Mouse (Mus musculus) spleen, postnatal 14 days (tissue): ENCODE measurements around the gene Clic5.
A peak's percentile ranks its signal among the peaks of the same experiment; 100 is the strongest.

Source experiments
- DNase-seq, 2 experiments: peaks; one replicate each; pipeline ENCODE4 v3.0.0; 2021 to 2022; ENCODE audit warnings: low spot score in 2 of 2

Clic5 gene

GRCm38 (mm10) chr17:44192981-44193380 is 4.6 kb downstream of the Clic5 start:
- no peak for DNase-seq

DNA sequence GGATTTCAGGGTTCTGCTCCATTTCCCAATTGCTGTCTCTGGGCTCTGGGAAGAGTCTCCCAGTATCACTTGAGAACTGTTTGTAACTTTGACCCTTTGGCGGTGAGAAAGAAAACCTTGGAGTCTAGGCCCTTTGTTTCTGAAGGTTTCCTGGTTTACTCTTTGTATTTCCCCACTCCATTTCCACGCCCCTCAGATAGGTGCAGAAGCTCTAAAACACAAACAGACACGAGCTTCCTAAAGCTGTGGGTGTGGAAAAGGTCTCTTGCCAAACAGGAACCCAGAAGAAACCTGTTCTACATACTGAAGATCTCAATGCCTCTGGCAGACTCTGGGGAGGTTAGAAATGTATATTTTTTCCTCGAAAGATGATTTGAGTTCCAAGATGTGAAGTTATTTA is 10.8 kb downstream of the Clic5 start:
- DNase-seq = no peak

DNA sequence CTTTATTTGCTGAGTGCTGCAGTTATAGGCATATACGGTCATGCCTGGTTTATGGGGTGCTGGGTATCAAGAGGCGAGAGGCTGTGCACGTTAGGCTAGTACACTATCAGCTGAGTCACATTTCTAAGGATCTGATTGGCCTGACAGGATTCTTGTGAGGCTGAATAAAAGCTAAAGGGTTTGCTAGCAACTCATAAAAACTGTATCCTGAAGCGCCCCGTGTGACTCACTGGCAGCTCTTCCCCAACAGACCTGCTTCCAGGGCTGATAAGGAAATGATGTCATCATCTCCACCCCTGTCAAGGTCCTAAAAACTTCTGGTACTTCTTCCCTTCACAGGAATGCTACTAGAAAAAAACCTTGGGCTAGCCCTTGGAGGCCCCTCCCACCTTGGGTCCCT is 14.6 kb downstream of the Clic5 start:
- DNase-seq = no peak

- no peak for DNase-seq
These were observed 16.4 kb downstream of the Clic5 start for GRCm38 (mm10) chr17:44204787-44205186.

- DNase-seq = no peak
These were observed 17.2 kb downstream of the Clic5 start for GRCm38 (mm10) chr17:44205562-44205961.

GRCm38 (mm10) chr17:44208900-44209299 is 20.5 kb downstream of the Clic5 start:
- no peak for DNase-seq

- DNase-seq = no peak
These were observed 24.7 kb downstream of the Clic5 start for GRCm38 (mm10) chr17:44212960-44213619.

- no peak for DNase-seq
These were observed 26.9 kb downstream of the Clic5 start for GRCm38 (mm10) chr17:44215196-44215799.

- no peak for DNase-seq
These were observed 28.8 kb downstream of the Clic5 start for GRCm38 (mm10) chr17:44217185-44217584.

DNA sequence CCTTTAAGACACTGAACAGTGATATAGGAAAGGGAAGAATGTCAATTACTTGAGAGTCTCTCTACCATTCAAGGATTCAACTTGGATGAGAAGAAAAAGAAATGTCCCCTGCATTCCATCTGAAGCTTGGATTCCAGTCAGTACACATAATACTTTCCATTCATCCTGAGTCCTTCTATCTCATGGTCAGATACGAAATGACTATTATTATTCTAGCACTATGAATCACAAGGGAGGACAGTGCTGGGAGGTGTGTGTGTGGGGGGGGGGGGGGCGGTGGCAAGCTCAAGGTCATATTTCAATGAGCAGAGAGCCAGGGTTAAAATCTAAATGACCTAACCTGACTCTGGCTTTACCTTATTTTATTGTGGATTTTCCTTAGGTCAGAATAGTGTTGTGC is 31.6 kb downstream of the Clic5 start:
- no peak for DNase-seq

DNA sequence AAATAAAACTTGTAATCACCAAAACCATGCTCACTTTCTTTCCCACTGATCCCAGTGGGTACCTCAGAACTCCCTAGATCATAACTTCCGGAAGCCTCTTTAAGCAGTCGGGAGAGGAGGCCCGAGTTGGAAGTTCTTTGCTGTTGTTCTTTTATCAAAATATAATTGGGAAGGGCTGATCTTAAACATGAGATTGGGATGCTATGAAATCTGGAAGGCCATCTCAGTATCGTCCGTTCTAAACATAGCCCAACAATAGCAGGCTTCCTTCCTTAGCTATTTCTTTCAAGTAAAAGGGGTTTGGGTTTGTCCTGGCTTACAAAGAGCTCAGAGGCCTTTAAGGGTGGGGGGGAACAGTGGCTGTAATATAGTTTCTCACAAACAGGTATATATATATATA is 40.0 kb downstream of the Clic5 start:
- DNase-seq = no peak

- no peak for DNase-seq
These were observed 41.7 kb downstream of the Clic5 start for GRCm38 (mm10) chr17:44230083-44230482.

- DNase-seq = no peak
These were observed 50.8 kb downstream of the Clic5 start for GRCm38 (mm10) chr17:44239030-44239721.

DNA sequence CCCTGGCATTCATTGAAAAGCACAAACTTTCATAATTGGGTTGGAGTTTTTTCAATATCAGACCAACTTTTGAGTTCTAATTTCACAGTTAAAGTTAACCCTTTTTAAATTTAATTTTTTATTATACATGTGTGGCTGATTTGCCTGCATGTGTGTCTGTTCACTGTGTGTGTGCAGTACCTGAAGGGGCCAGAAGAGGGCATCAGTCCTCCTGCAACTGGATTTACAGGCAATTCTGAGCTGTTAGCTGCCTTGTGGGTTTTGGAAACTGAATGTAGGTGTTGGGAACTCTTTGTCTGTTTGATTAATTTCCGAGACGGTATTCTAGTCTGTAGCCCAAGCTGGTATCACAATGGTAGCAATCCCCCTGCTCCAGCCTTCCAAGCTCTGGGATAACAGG is 52.4 kb downstream of the Clic5 start:
- no peak for DNase-seq

- no peak for DNase-seq
These were observed 55.7 kb downstream of the Clic5 start for GRCm38 (mm10) chr17:44244096-44244495.

GRCm38 (mm10) chr17:44244625-44245024 is 56.2 kb downstream of the Clic5 start:
- DNase-seq = no peak

GRCm38 (mm10) chr17:44246153-44246700 is 57.8 kb downstream of the Clic5 start:
- DNase-seq = no peak

DNA sequence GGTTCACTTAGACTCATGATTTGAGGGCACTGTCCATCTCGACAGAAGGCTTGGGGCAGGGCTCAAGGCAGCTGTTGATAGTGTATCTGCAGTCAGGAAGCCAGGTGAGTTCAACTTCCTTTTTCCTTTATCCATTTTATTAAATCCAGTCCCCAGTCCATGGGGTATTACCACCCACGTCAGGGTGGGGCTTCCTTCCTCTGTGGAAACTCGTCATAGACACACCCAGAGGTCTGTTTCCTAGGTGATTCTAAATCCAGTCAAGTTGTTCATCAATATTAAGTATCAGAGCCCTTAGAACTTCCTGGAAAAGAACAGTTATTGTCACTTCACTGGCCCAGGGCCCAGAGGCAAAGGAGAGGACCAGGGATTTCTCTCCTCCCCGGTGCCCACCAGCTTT is 61.2 kb downstream of the Clic5 start:
- no peak for DNase-seq

- no peak for DNase-seq
These were observed 64.3 kb downstream of the Clic5 start for GRCm38 (mm10) chr17:44252653-44253052.

DNA sequence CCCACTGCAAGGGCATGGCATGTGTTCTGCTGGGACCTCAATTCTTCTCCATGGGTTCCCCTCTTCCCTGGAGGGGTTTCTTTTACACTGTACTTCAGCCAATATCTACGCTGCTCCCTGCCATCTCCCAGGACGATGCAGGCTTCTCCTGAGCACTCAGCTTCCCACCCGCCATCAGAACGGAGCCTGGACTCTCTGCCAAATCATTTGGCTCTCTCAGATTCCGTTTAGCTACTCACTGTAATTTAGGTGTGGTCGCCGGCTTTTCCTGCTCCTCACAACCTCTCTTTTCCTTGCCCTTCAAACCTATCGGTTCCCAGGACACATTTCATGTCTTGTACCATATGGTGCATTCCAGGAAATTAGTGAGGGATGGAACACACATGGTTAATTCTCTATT is 66.3 kb downstream of the Clic5 start:
- no peak for DNase-seq

GRCm38 (mm10) chr17:44256583-44256982 is 68.2 kb downstream of the Clic5 start:
- DNase-seq = peak; percentile 13 to 37

DNA sequence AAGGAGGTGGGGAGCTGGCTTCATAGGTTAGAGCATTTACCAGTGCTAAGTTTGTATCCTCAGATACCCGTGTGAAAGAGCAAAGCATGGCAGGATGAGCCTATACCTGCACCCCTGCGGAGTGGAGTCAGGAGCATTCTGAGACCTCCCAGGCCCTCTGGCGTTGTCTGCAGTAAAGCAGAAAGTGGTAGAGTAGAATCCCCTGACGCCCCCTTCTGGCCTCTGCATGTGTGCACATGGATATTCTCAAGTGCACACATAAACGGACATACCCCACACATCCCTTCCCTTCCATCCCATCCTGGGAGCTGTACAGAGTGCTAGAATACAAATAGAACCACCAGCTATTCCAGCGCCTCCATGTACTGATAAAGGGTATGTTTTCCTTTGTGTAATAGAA is 70.9 kb downstream of the Clic5 start:
- no peak for DNase-seq
